In genomic region chr9:21067006-21067684, GRCm38 (mm10) we compare ENCODE assay signal across 20 mouse cellular contexts. TPM values are rescaled to one million over a fixed set of nuclear protein-coding genes. Genes with fewer than 3 reads are reported as not detected.
"Had no signal": no experiment of that assay in that cellular context is flagged by ENCODE, and none has a peak within 500 bp of the region (broad histone marks: within the 10 kb centered on the region; RNA-seq: fewer than 3 reads in every experiment).

Gene Zglp1, minus strand, starts transcription at chr9:21067093.

- H3K27ac ChIP-seq: layer of hippocampus, adult 2 months; limb, embryonic 13.5 days; macrophage; midbrain, embryonic 13.5 days; neural tube, embryonic 12.5 days had no signal

- H3K4me2 ChIP-seq: limb, embryonic 13.5 days; liver, embryonic 11.5 days; lung, embryonic 14.5 days; midbrain, embryonic 13.5 days; neural tube, embryonic 12.5 days had no signal

- H3K27me3 ChIP-seq: limb, embryonic 13.5 days; megakaryocyte, embryonic 14.5 days; midbrain, embryonic 13.5 days; neural tube, embryonic 12.5 days had no signal

- H3K4me3 ChIP-seq: layer of hippocampus, adult 2 months; limb, embryonic 13.5 days; megakaryocyte, embryonic 14.5 days; midbrain, embryonic 13.5 days; neural tube, embryonic 12.5 days had no signal

- H3K9ac ChIP-seq: limb, embryonic 13.5 days; lung, embryonic 14.5 days; midbrain, embryonic 13.5 days; neural tube, embryonic 12.5 days had no signal

- ATAC-seq: midbrain, embryonic 13.5 days had no signal

- DNase-seq: kidney, adult 18-20 months; kidney, postnatal 10 days; kidney, postnatal 4 days; left cerebral cortex, postnatal 4 days; lung, embryonic 14.5 days; lung, postnatal 10 days; right cerebral cortex, postnatal 4 days; spleen, adult 18-20 months; thymus, postnatal 4 days had no signal

- H3K9me3 ChIP-seq: limb, embryonic 13.5 days; megakaryocyte, embryonic 14.5 days; midbrain, embryonic 13.5 days; neural tube, embryonic 12.5 days had no signal

RNA-seq across cellular contexts. Expression of gene Zglp1, which starts in this region (rescaled TPM):
- total RNA-seq: left cerebral cortex, postnatal 4 days; monocyte, adult 5-6 weeks; neutrophil, adult 5-6 weeks had no signal
- polyA plus RNA-seq: kidney, embryonic 14.5 days; liver, embryonic 16.5 days; lung, embryonic 14.5 days; macrophage had no signal
